Mouse (Mus musculus): ENCODE data around the gene Creld1.

GRCm38 (mm10) chr6:113455007-113455406 is 28.1 kb upstream of the Creld1 start:
- TF ChIP-seq POU5F1 (IDR thresholded peaks at IDR 0.05; ENCODE audit: borderline replicate concordance, low read length) (no peak), CTCF (conservative IDR thresholded peaks at IDR 0.05; ENCODE audit: low read length) (no peak)

All from E14TG2a.4 (cell line).